Mouse (Mus musculus) stomach, embryonic 14.5 days (tissue): ENCODE measurements at regions not wholly inside any gene's neighbourhood (a gene's known extent, or its start where the extent isn't known, plus 50 kb on each side); places are given as distances from the start of the nearest gene placed in this dataset.

Experiments
- ATAC-seq: fragments of 200-750 bp; cut with Nextera tagmentation; 2 replicates; pipeline ENCODE4 v1.8.0; 2017; ENCODE audit warnings: low read depth, moderate TSS enrichment; ENCODE audit not compliant: insufficient number of reproducible peaks, insufficient read depth, low FRiP score
- H3K27ac ChIP-seq: fragments of 300-500 bp; sonication (generic); 2 replicates; pipeline ENCODE4 v1.5.1; 2014; ENCODE audit warnings: mild to moderate bottlenecking, low read length, moderate library complexity, mixed read lengths
- H3K27me3 ChIP-seq: fragments of 300-500 bp; sonication (generic); 2 replicates; pipeline ENCODE4 v1.6.1; 2014; ENCODE audit warnings: low read length, control low read depth, mixed read lengths; ENCODE audit not compliant: control insufficient read depth, insufficient read depth
- H3K36me3 ChIP-seq: fragments of 300-500 bp; sonication (generic); 2 replicates; pipeline ENCODE4 v1.6.1; 2014; ENCODE audit warnings: mild to moderate bottlenecking, control low read depth, low read length, moderate library complexity, mixed read lengths; ENCODE audit not compliant: control insufficient read depth, insufficient read depth
- H3K4me1 ChIP-seq: fragments of 300-500 bp; sonication (generic); 2 replicates; pipeline ENCODE4 v1.6.1; 2014; ENCODE audit warnings: low read length, control low read depth, mixed read lengths; ENCODE audit not compliant: control insufficient read depth, insufficient read depth
- H3K4me2 ChIP-seq: fragments of 300-500 bp; sonication (generic); replicated peaks from 2 replicates; pipeline ENCODE4 v1.6.1; 2014; ENCODE audit warnings: low read depth, low read length, control low read depth
- H3K4me3 ChIP-seq: fragments of 300-500 bp; sonication (generic); 2 replicates; pipeline ENCODE4 v1.5.1; 2014; ENCODE audit warnings: low read depth, low read length, control low read depth
- H3K9ac ChIP-seq: fragments of 300-500 bp; sonication (generic); replicated peaks from 2 replicates; pipeline ENCODE4 v1.6.1; 2014; ENCODE audit warnings: low read depth, mild to moderate bottlenecking, control low read depth, low read length, moderate library complexity, mixed read lengths
- H3K9me3 ChIP-seq: fragments of 300-500 bp; sonication (generic); 2 replicates; pipeline ENCODE4 v1.6.1; 2016; ENCODE audit warnings: low read depth, low read length, control low read depth; ENCODE audit not compliant: control insufficient read depth
- WGBS: fragments of 180-500 bp; shearing (Covaris S2); extraction: QIAGEN DNeasy Blood & Tissue Kit; methylation state at CpG from one replicate; pipeline ENCODE4 v1.1.7; 2014; 5-methylcytosine and 5-hydroxymethylcytosine counted together

GRCm38 (mm10) chr3:126276008-126276700 is 87.3 kb upstream of the Arsj start:
- WGBS = 66% methylated on average over 3 of the region's 3 CpGs

GRCm38 (mm10) chr3:126284294-126285090 is 79.0 kb upstream of the Arsj start:
- Histone ChIP-seq H3K27me3 (no peaks in the 10 kb centered on the region), H3K9me3 (no peaks in the 10 kb centered on the region), H3K4me2 (no peak overlapping the region), H3K4me3 (no peak overlapping the region), H3K9ac (no peak overlapping the region), H3K4me1 (no peaks in the 10 kb centered on the region), H3K27ac (no peak overlapping the region), H3K36me3 (no peaks in the 10 kb centered on the region)
- WGBS = 79% methylated on average over 7 of the region's 7 CpGs
- ATAC-seq = no peak

More at GRCm38 (mm10) chr3:126276008-126276700, 87.3 kb upstream of the Arsj start:
- Histone ChIP-seq H3K4me3 (no peak overlapping the region), H3K9ac (no peak overlapping the region), H3K27ac (no peak overlapping the region), H3K36me3 (no peaks in the 10 kb centered on the region), H3K4me2 (no peak overlapping the region), H3K9me3 (no peaks in the 10 kb centered on the region), H3K4me1 (no peaks in the 10 kb centered on the region), H3K27me3 (no peaks in the 10 kb centered on the region)
- ATAC-seq = no peak

GRCm38 (mm10) chr3:126292259-126292658 is 71.2 kb upstream of the Arsj start:
- Histone ChIP-seq H3K4me3 (no peak overlapping the region), H3K36me3 (no peaks in the 10 kb centered on the region), H3K4me2 (no peak overlapping the region), H3K9ac (no peak overlapping the region), H3K4me1 (no peaks in the 10 kb centered on the region), H3K27ac (no peak overlapping the region), H3K9me3 (no peaks in the 10 kb centered on the region), H3K27me3 (no peaks in the 10 kb centered on the region)
- 74% methylated on average over 5 of the region's 5 CpGs for WGBS
- ATAC-seq = no peak

GRCm38 (mm10) chr3:126292830-126293229 is 70.7 kb upstream of the Arsj start:
- Histone ChIP-seq H3K9ac (no peak overlapping the region), H3K4me3 (no peak overlapping the region), H3K27me3 (no peaks in the 10 kb centered on the region), H3K27ac (no peak overlapping the region), H3K4me2 (no peak overlapping the region), H3K9me3 (no peaks in the 10 kb centered on the region), H3K36me3 (no peaks in the 10 kb centered on the region), H3K4me1 (no peaks in the 10 kb centered on the region)
- no peak for ATAC-seq
- 63% methylated on average over 1 of the region's 1 CpGs for WGBS

- no peak for ATAC-seq
These were observed 69.8 kb upstream of the Arsj start for GRCm38 (mm10) chr3:126293645-126294044.

GRCm38 (mm10) chr3:126295932-126296331 is 67.6 kb upstream of the Arsj start:
- no peaks in the 10 kb centered on the region for H3K36me3 ChIP-seq
- H3K27me3 ChIP-seq = no peaks in the 10 kb centered on the region
- no peak for ATAC-seq
- H3K4me2 ChIP-seq = no peak overlapping the region
- no peak overlapping the region for H3K9ac ChIP-seq
- WGBS = 86% methylated on average over 1 of the region's 1 CpGs
- H3K4me3 ChIP-seq = no peak overlapping the region
- H3K27ac ChIP-seq = no peak overlapping the region
- H3K9me3 ChIP-seq = no peaks in the 10 kb centered on the region
- H3K4me1 ChIP-seq = no peaks in the 10 kb centered on the region

More at GRCm38 (mm10) chr3:126293645-126294044, 69.8 kb upstream of the Arsj start:
- no peak overlapping the region for H3K9ac ChIP-seq
- H3K4me3 ChIP-seq = no peak overlapping the region
- H3K27ac ChIP-seq = no peak overlapping the region
- no peaks in the 10 kb centered on the region for H3K9me3 ChIP-seq
- H3K27me3 ChIP-seq = no peaks in the 10 kb centered on the region
- H3K4me2 ChIP-seq = no peak overlapping the region
- H3K36me3 ChIP-seq = no peaks in the 10 kb centered on the region
- whole genome bisulfite sequencing = 85% methylated on average over 4 of the region's 4 CpGs
- H3K4me1 ChIP-seq = no peaks in the 10 kb centered on the region

- H3K36me3 ChIP-seq = no peaks in the 10 kb centered on the region
- no peak for ATAC-seq
- H3K9ac ChIP-seq = no peak overlapping the region
- no peaks in the 10 kb centered on the region for H3K9me3 ChIP-seq
- 73% methylated on average over 3 of the region's 3 CpGs for WGBS
- H3K27me3 ChIP-seq = no peaks in the 10 kb centered on the region
- H3K4me2 ChIP-seq = no peak overlapping the region
- H3K4me3 ChIP-seq = no peak overlapping the region
- no peaks in the 10 kb centered on the region for H3K4me1 ChIP-seq
- no peak overlapping the region for H3K27ac ChIP-seq
These were observed 64.2 kb upstream of the Arsj start for GRCm38 (mm10) chr3:126299257-126299656.

GRCm38 (mm10) chr3:126308303-126308702 is 55.2 kb upstream of the Arsj start:
- Histone ChIP-seq H3K4me1 (no peaks in the 10 kb centered on the region), H3K4me2 (no peak overlapping the region), H3K27ac (no peak overlapping the region), H3K27me3 (no peaks in the 10 kb centered on the region), H3K36me3 (no peaks in the 10 kb centered on the region), H3K9ac (no peak overlapping the region), H3K4me3 (no peak overlapping the region), H3K9me3 (no peaks in the 10 kb centered on the region)
- no peak for ATAC-seq
